Mouse (Mus musculus): ENCODE measurements around the gene Kcne3. TPM values are rescaled to one million over a fixed set of nuclear protein-coding genes. Genes with fewer than 3 reads are reported as not detected.

Kcne3 gene
- total RNA-seq, 2 experiments from 2014 or later = 0.48 TPM; not detected in 1

DNA sequence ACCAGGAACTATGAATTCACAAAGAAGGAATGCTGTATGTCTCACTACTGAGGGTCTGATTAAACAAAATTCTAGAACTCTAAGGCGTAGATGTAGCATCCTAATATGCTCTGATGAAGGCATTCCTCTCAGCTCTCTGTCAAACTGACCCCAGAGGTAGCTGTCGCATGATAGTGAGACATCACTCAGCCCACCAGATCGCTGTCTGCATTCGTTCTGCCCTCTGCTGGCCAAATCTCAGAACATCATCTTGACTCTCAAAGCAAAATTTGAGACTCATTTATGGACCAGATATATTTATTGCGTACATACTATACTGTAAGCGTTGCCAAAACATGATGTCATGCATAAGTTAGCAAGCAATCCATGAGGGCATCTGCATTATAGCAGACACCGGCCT lies 11.3 kb downstream of the Kcne3 start:
- no peak overlapping the region for H3K27ac ChIP-seq
- peak; percentile 72 for TF ChIP-seq CTCF (IDR thresholded peaks at IDR 0.05)
- intact Hi-C loops (cut with DNase I) = loop anchor here (2.0 to 5.0 kb wide), 3 partner anchors 67 to 200 kb away; partner anchors contain the start of genes Chrdl2 and Pold3
- no peak overlapping the region for H3K4me3 ChIP-seq
- peak in 1 of 2 experiments; percentile 34 for DNase-seq (ENCODE audit: extremely low spot score in 1 of 2, low spot score in 2 of 2)

- DNase-seq (ENCODE audit: extremely low spot score in 1 of 2, low spot score in 2 of 2) = no peak
- no peak for TF ChIP-seq CTCF (IDR thresholded peaks at IDR 0.05)
- no peak overlapping the region for H3K4me3 ChIP-seq
- no peak overlapping the region for H3K27ac ChIP-seq
- intact Hi-C loops (cut with DNase I) = no loop called here
Observed at GRCm38 (mm10) chr7:100190167-100190566, 13.9 kb downstream of the Kcne3 start.

- peak; percentile 82 for TF ChIP-seq CTCF (IDR thresholded peaks at IDR 0.05)
- no peak overlapping the region for H3K27ac ChIP-seq
- DNase-seq (ENCODE audit: extremely low spot score in 1 of 2, low spot score in 2 of 2) = peak; percentile 46 to 61
- H3K4me3 ChIP-seq = 0 out of 2 replicates have a peak overlapping the region, but pooled peaks have one; percentile 6
- intact Hi-C loops (cut with DNase I) = loop anchor here (1.0 kb wide), 1 partner anchor 44 kb away; no protein-coding TSS in a partner anchor
Observed at GRCm38 (mm10) chr7:100190778-100191177, 14.5 kb downstream of the Kcne3 start.

GRCm38 (mm10) chr7:100201191-100201590 lies 24.9 kb downstream of the Kcne3 start:
- H3K27ac ChIP-seq = no peak overlapping the region
- no peak for TF ChIP-seq CTCF (IDR thresholded peaks at IDR 0.05)
- no peak overlapping the region for H3K4me3 ChIP-seq
- intact Hi-C loops (cut with DNase I) = no loop called here
- no peak for DNase-seq (ENCODE audit: extremely low spot score in 1 of 2, low spot score in 2 of 2)

- no peak for TF ChIP-seq CTCF (IDR thresholded peaks at IDR 0.05)
- Histone ChIP-seq H3K4me3 (no peak overlapping the region), H3K27ac (no peak overlapping the region)
- intact Hi-C loops (cut with DNase I) = no loop called here
- DNase-seq (ENCODE audit: extremely low spot score in 1 of 2, low spot score in 2 of 2) = no peak
Observed at GRCm38 (mm10) chr7:100203616-100204015, 27.3 kb downstream of the Kcne3 start.

DNA sequence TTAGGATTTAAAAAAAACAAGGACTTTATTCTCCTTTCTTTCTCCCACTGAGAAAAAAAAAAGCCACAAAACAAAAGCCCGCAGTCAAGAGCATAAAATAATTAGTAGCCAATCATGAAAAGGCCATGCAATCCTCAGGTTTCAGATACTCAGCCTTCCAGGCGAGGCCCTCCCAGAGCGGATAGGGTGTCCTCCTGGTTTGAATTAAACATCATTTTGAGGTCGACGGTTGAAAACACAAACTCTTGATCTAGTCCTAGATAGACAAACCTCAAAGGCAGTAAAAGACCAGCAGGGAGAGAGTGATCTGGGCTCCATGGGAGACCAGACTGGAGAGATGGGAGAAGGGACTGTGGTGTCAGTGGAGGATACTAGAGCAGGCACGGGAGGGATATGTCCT lies 28.6 kb downstream of the Kcne3 start:
- Histone ChIP-seq H3K4me3 (no peak overlapping the region), H3K27ac (no peak overlapping the region)
- intact Hi-C loops (cut with DNase I) = no loop called here
- no peak for DNase-seq (ENCODE audit: extremely low spot score in 1 of 2, low spot score in 2 of 2)
- no peak for TF ChIP-seq CTCF (IDR thresholded peaks at IDR 0.05)

DNA sequence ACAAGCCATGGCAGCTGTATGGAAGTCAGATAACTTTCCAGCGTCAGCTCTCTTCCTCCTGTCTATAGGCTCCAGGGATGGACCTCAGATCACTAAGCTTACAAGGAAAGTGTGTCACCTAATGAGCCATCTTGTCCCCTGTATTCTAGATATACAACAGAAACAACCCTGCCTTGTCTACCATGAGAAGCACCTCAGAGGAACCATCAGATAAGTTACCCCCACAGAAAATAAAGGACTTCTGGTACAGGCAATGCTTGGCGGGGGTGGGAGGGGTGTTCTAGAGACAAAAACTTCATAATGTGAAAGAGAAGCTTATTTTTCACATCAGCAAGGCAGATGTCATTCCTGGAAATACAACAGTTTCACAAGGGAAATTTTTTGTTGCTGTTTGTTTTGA lies 29.8 kb downstream of the Kcne3 start:
- no peak for TF ChIP-seq CTCF (IDR thresholded peaks at IDR 0.05)
- H3K4me3 ChIP-seq = no peak overlapping the region
- no peak for DNase-seq (ENCODE audit: extremely low spot score in 1 of 2, low spot score in 2 of 2)
- no peak overlapping the region for H3K27ac ChIP-seq
- intact Hi-C loops (cut with DNase I) = no loop called here

DNA sequence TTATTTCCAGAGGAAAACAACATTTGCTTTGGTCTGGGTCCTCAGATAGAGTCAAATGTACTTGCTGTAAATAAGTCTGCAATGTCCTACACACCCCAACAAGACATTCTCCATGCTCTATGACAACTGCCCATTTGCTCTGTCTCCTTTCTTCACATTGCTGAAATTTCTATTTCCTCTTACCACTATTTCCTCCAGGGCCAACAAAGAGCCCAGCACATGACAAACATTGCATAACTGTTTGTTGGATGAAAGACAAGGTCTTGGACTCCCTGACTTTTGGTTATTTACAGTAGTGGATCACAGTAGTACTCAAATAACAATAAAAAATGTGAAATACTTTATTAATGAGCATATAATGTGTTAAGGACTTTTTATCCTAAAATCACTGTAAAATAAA lies 31.6 kb downstream of the Kcne3 start:
- intact Hi-C loops (cut with DNase I) = no loop called here
- DNase-seq (ENCODE audit: extremely low spot score in 1 of 2, low spot score in 2 of 2) = no peak
- TF ChIP-seq CTCF (IDR thresholded peaks at IDR 0.05) = no peak
- Histone ChIP-seq H3K4me3 (no peak overlapping the region), H3K27ac (no peak overlapping the region)

DNA sequence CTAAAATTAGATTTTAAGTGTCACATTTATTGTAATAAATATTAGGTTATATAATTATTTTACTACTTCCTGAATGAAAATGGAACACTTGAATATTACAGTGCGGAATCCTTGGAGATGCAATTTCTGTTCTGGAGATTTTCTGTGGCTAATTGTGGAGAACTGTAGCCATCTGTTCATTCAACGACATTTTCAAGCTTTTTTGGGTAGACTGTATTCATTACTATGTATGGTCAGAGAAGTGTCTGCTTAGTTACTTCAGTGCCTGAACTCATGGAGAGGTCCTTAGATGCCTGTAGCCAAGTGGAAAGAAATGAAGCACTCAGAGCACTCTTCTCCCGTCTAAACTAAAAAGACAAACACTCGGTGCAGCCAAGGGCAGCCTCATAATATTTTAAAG lies 38.0 kb downstream of the Kcne3 start:
- no peak for DNase-seq (ENCODE audit: extremely low spot score in 1 of 2, low spot score in 2 of 2)
- no peak for TF ChIP-seq CTCF (IDR thresholded peaks at IDR 0.05)
- H3K4me3 ChIP-seq = no peak overlapping the region
- intact Hi-C loops (cut with DNase I) = no loop called here
- peak overlapping the region; percentile 56; the same call in 1 of the 2 replicates for H3K27ac ChIP-seq

GRCm38 (mm10) chr7:100215116-100215732 lies 38.9 kb downstream of the Kcne3 start:
- Histone ChIP-seq H3K4me3 (no peak overlapping the region), H3K27ac (peak overlapping the region; percentile 78; the same call in 1 of the 2 replicates)
- TF ChIP-seq CTCF (IDR thresholded peaks at IDR 0.05) = no peak
- no peak for DNase-seq (ENCODE audit: extremely low spot score in 1 of 2, low spot score in 2 of 2)
- intact Hi-C loops (cut with DNase I) = no loop called here

DNA sequence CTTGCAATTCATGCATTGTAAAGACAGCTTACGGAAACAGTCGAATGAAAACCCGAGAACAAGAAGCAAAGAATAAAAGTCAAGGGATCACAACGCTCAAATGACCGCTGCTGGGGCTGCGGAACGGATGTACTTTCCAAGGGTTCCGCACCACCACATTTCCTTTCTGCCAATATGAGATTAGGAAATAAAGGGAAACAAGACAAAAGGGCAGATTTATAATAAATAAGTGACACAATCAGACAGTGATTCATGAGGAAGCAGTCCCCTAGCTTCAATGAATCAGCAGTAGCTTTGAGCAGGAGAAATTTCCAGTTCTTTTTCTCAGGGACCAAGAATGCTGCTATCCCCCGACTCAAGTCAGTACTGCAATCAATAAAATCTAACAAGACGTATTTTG lies 39.7 kb downstream of the Kcne3 start:
- Histone ChIP-seq H3K27ac (peak overlapping the region; percentile 78), H3K4me3 (no peak overlapping the region)
- TF ChIP-seq CTCF (IDR thresholded peaks at IDR 0.05) = no peak
- intact Hi-C loops (cut with DNase I) = no loop called here
- DNase-seq (ENCODE audit: extremely low spot score in 1 of 2, low spot score in 2 of 2) = no peak

- no peak for DNase-seq (ENCODE audit: extremely low spot score in 1 of 2, low spot score in 2 of 2)
- no peak overlapping the region for H3K4me3 ChIP-seq
- TF ChIP-seq CTCF (IDR thresholded peaks at IDR 0.05) = no peak
- intact Hi-C loops (cut with DNase I) = no loop called here
- H3K27ac ChIP-seq = peak overlapping the region; percentile 78
Observed at GRCm38 (mm10) chr7:100216601-100217565, 40.6 kb downstream of the Kcne3 start.
